Mouse (Mus musculus): ENCODE measurements around the gene Agps.

GRCm38 (mm10) chr2:75814880-75815279 is 17.1 kb upstream of the Agps start:
- TF ChIP-seq CTCF (conservative IDR thresholded peaks at IDR 0.05; ENCODE audit: low read length) (no peak), NANOG (IDR thresholded peaks at IDR 0.05; ENCODE audit: borderline replicate concordance, low read length) (no peak)
